In the genomic region with DNA sequence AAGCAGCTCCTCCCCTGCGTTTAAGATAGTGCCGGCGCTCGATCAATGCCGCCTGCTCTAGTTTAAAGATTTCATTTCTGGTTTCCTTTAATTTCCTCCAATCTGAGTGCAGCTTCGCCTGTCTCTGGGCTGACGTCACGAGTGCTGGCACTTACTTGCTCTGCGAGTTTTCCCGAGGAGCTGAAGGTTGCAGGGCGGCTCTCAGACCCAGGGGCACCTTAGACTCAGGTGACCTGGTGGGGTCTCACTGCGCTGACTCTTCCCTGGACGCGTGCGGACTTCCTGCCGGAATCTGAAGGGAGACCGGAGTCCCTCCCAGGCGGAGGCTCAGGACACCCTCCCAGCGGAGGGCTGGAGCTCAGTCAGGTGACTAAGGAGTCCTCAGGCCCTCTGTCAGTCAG, we compare ENCODE assay signal across 7 mouse cellular contexts. TPM values are rescaled to one million over a fixed set of nuclear protein-coding genes. Genes with fewer than 3 reads are reported as not detected.
A peak's percentile ranks its signal among the peaks of the same experiment; 100 is the strongest.
DNase-seq lines count a peak whose midpoint lies in the region; ATAC-seq lines count a peak whose summit lies in the region.

No protein-coding gene starts in this region.

- no peaks in the 10 kb centered on the region for H3K9me3 ChIP-seq in embryonic facial prominence, embryonic 13.5 days

- peaks cover 2% of the 10 kb centered on the region; the same call in 1 of the 2 replicates for H3K4me1 ChIP-seq in embryonic facial prominence, embryonic 13.5 days

- peak overlapping the region; percentile 76 for H3K9ac ChIP-seq in embryonic facial prominence, embryonic 13.5 days

- H3K4me3 ChIP-seq in embryonic facial prominence, embryonic 13.5 days: peak overlapping the region; percentile 59

- peak; percentile 86 for ATAC-seq in embryonic facial prominence, embryonic 13.5 days (ENCODE audit: insufficient number of reproducible peaks, insufficient read depth, low FRiP score, low TSS enrichment, low read depth)

- DNase-seq in adrenal gland, postnatal 36 days: peak; percentile 79
- DNase-seq in heart, adult 9 months (ENCODE audit: low spot score in 2 of 2): peak; percentile 71 to 74
- peak; percentile 83 for DNase-seq in kidney, adult 9 months
- DNase-seq in liver: peak; percentile 63
- DNase-seq in monocyte, adult 2 months (ENCODE audit: low read depth in 1 of 2, low spot score in 2 of 2): peak; percentile 35 to 54
- DNase-seq in spleen, postnatal 36 days (ENCODE audit: low spot score in 2 of 2): peak; percentile 63 to 64

- peak overlapping the region; percentile 71 for H3K4me2 ChIP-seq in embryonic facial prominence, embryonic 13.5 days

- WGBS in embryonic facial prominence, embryonic 13.5 days: under 1% methylated on average over 19 of the region's 19 CpGs

- no peaks in the 10 kb centered on the region for H3K27me3 ChIP-seq in embryonic facial prominence, embryonic 13.5 days

- H3K36me3 ChIP-seq in embryonic facial prominence, embryonic 13.5 days: no peaks in the 10 kb centered on the region

- peak overlapping the region; percentile 77 for H3K27ac ChIP-seq in embryonic facial prominence, embryonic 13.5 days

RNA-seq across cellular contexts. Expression of a gene that starts 10.0 kb away (rescaled TPM):
- total RNA-seq in adrenal gland, postnatal 36 days (2021): 10 to 100 TPM; 14.0 to 16.4 TPM
- polyA plus RNA-seq in embryonic facial prominence, embryonic 13.5 days (2015; fragmentation: Nextera tagmentation; extraction: Ambion mirVana): 3.5 and 4.0 TPM in 2 replicates

RNA-seq across cellular contexts. Expression of a gene that starts 41.7 kb away (rescaled TPM):
- 10 to 100 TPM; 10.6 to 31.6 TPM for total RNA-seq in adrenal gland, postnatal 36 days (2021)
- polyA plus RNA-seq in embryonic facial prominence, embryonic 13.5 days (2015; fragmentation: Nextera tagmentation; extraction: Ambion mirVana): 9.0 and 10.3 TPM in 2 replicates

Comparison
In these comparisons a context has a peak if more than half of its experiments do, and no peak if none do; other contexts are left out.
1. Peak in every context shown above with its lines: DNase-seq, ATAC-seq, H3K4me3 ChIP-seq and H3K27ac ChIP-seq.